Mouse (Mus musculus): Measurements from ENCODE around the gene Slc4a1. TPM values are rescaled to one million over a fixed set of nuclear protein-coding genes. Genes with fewer than 3 reads are reported as not detected.

The Slc4a1 gene
- polyA plus RNA-seq, 1 experiment from 2014 or later = 2.8 TPM

GRCm38 (mm10) chr11:102321931-102322330 lies 44.1 kb downstream of the Slc4a1 start:
- DNase-seq (ENCODE audit: low spot score) (no peak), ATAC-seq (replicated peaks; ENCODE audit: low FRiP score, low TSS enrichment, low read depth) (no peak)
- WGBS = 75% methylated on average over 6 of the region's 6 CpGs
- Histone ChIP-seq H3K9me3 (ENCODE audit: control insufficient read depth, low read length) (no peaks in the 10 kb centered on the region), H3K4me3 (ENCODE audit: low read depth, low read length) (no peak overlapping the region), H3K4me1 (replicated peaks; ENCODE audit: control insufficient read depth, insufficient read depth, low read length) (peaks cover 9% of the 10 kb centered on the region), H3K9ac (ENCODE audit: low read length) (no peak overlapping the region), H3K27ac (ENCODE audit: low read depth) (no peak overlapping the region), H3K36me3 (ENCODE audit: control insufficient read depth, insufficient read depth, low read length) (no peaks in the 10 kb centered on the region), H3K4me2 (ENCODE audit: low read length) (no peak overlapping the region), H3K27me3 (replicated peaks; ENCODE audit: control insufficient read depth, insufficient read depth, low read length) (no peaks in the 10 kb centered on the region)

GRCm38 (mm10) chr11:102320686-102321005 lies 45.4 kb downstream of the Slc4a1 start:
- Histone ChIP-seq H3K9ac (ENCODE audit: low read length) (peak overlapping the region; percentile 99), H3K4me1 (replicated peaks; ENCODE audit: control insufficient read depth, insufficient read depth, low read length) (peaks cover 16% of the 10 kb centered on the region), H3K27ac (ENCODE audit: low read depth) (peak overlapping the region; percentile 98), H3K27me3 (replicated peaks; ENCODE audit: control insufficient read depth, insufficient read depth, low read length) (no peaks in the 10 kb centered on the region), H3K4me2 (ENCODE audit: low read length) (peak overlapping the region; percentile 93), H3K36me3 (ENCODE audit: control insufficient read depth, insufficient read depth, low read length) (no peaks in the 10 kb centered on the region), H3K9me3 (ENCODE audit: control insufficient read depth, low read length) (no peaks in the 10 kb centered on the region), H3K4me3 (ENCODE audit: low read depth, low read length) (peak overlapping the region; percentile 99)
- DNase-seq (ENCODE audit: low spot score) (no peak), ATAC-seq (replicated peaks; ENCODE audit: low FRiP score, low TSS enrichment, low read depth) (no peak)
- WGBS = 12% methylated on average over 10 of the region's 10 CpGs

- Histone ChIP-seq H3K9ac (ENCODE audit: low read length) (peak overlapping the region; percentile 99), H3K9me3 (ENCODE audit: control insufficient read depth, low read length) (no peaks in the 10 kb centered on the region), H3K36me3 (ENCODE audit: control insufficient read depth, insufficient read depth, low read length) (peaks cover 4% of the 10 kb centered on the region), H3K27ac (ENCODE audit: low read depth) (peak overlapping the region; percentile 98), H3K27me3 (replicated peaks; ENCODE audit: control insufficient read depth, insufficient read depth, low read length) (no peaks in the 10 kb centered on the region), H3K4me3 (ENCODE audit: low read depth, low read length) (peak overlapping the region; percentile 99), H3K4me1 (replicated peaks; ENCODE audit: control insufficient read depth, insufficient read depth, low read length) (peaks cover 21% of the 10 kb centered on the region), H3K4me2 (ENCODE audit: low read length) (peak overlapping the region; percentile 93)
- ATAC-seq (replicated peaks; ENCODE audit: low FRiP score, low TSS enrichment, low read depth) (0 out of 2 replicates have a peak, but pooled peaks have one; percentile 13), DNase-seq (ENCODE audit: low spot score) (peak; percentile 85)
- WGBS = under 1% methylated on average over 38 of the region's 38 CpGs
Measured at GRCm38 (mm10) chr11:102319941-102320685, 45.9 kb downstream of the Slc4a1 start.

GRCm38 (mm10) chr11:102319410-102319792 lies 46.6 kb downstream of the Slc4a1 start, which contains the start of gene Ubtf:
Ubtf (minus strand) TSS chr11:102319742.
- Histone ChIP-seq H3K36me3 (ENCODE audit: control insufficient read depth, insufficient read depth, low read length) (peaks cover 11% of the 10 kb centered on the region), H3K4me1 (replicated peaks; ENCODE audit: control insufficient read depth, insufficient read depth, low read length) (peaks cover 23% of the 10 kb centered on the region), H3K4me2 (ENCODE audit: low read length) (peak within 1 kb of the TSS; percentile 93), H3K27ac (ENCODE audit: low read depth) (peak within 1 kb of the TSS; percentile 98), H3K9ac (ENCODE audit: low read length) (peak within 1 kb of the TSS; percentile 99), H3K9me3 (ENCODE audit: control insufficient read depth, low read length) (no peaks in the 10 kb centered on the region), H3K27me3 (replicated peaks; ENCODE audit: control insufficient read depth, insufficient read depth, low read length) (no peaks in the 10 kb centered on the region), H3K4me3 (ENCODE audit: low read depth, low read length) (peak within 1 kb of the TSS; percentile 99)
- peak; percentile 90 for DNase-seq (ENCODE audit: low spot score)
- ATAC-seq (replicated peaks; ENCODE audit: low FRiP score, low TSS enrichment, low read depth) = no peak
- WGBS = 0% methylated on average over 25 of the region's 25 CpGs

- H3K4me3 ChIP-seq (ENCODE audit: low read depth, low read length) = peak overlapping the region; percentile 99
- peak overlapping the region; percentile 99 for H3K9ac ChIP-seq (ENCODE audit: low read length)
- peaks cover 23% of the 10 kb centered on the region for H3K4me1 ChIP-seq (replicated peaks; ENCODE audit: control insufficient read depth, insufficient read depth, low read length)
- DNase-seq (ENCODE audit: low spot score) (peak; percentile 88), ATAC-seq (replicated peaks; ENCODE audit: low FRiP score, low TSS enrichment, low read depth) (no peak)
- peaks cover 17% of the 10 kb centered on the region for H3K36me3 ChIP-seq (ENCODE audit: control insufficient read depth, insufficient read depth, low read length)
- H3K27ac ChIP-seq (ENCODE audit: low read depth) = peak overlapping the region; percentile 98
- H3K4me2 ChIP-seq (ENCODE audit: low read length) = peak overlapping the region; percentile 93
- under 1% methylated on average over 83 of the region's 84 CpGs for WGBS
- H3K27me3 ChIP-seq (replicated peaks; ENCODE audit: control insufficient read depth, insufficient read depth, low read length) = no peaks in the 10 kb centered on the region
- no peaks in the 10 kb centered on the region for H3K9me3 ChIP-seq (ENCODE audit: control insufficient read depth, low read length)
Measured at GRCm38 (mm10) chr11:102318576-102319409, 47.2 kb downstream of the Slc4a1 start.

- no peaks in the 10 kb centered on the region for H3K9me3 ChIP-seq (ENCODE audit: control insufficient read depth, low read length)
- peak; percentile 59 for ATAC-seq (replicated peaks; ENCODE audit: low FRiP score, low TSS enrichment, low read depth)
- DNase-seq (ENCODE audit: low spot score) = peak; percentile 89
- H3K4me2 ChIP-seq (ENCODE audit: low read length) = peak overlapping the region; percentile 93
- H3K27ac ChIP-seq (ENCODE audit: low read depth) = peak overlapping the region; percentile 98
- peaks cover 23% of the 10 kb centered on the region for H3K4me1 ChIP-seq (replicated peaks; ENCODE audit: control insufficient read depth, insufficient read depth, low read length)
- peak overlapping the region; percentile 99 for H3K9ac ChIP-seq (ENCODE audit: low read length)
- no peaks in the 10 kb centered on the region for H3K27me3 ChIP-seq (replicated peaks; ENCODE audit: control insufficient read depth, insufficient read depth, low read length)
- WGBS = under 1% methylated on average over 30 of the region's 77 CpGs
- H3K4me3 ChIP-seq (ENCODE audit: low read depth, low read length) = peak overlapping the region; percentile 99
- H3K36me3 ChIP-seq (ENCODE audit: control insufficient read depth, insufficient read depth, low read length) = peaks cover 25% of the 10 kb centered on the region
Measured at GRCm38 (mm10) chr11:102317901-102318575, 48.0 kb downstream of the Slc4a1 start.

- Histone ChIP-seq H3K9ac (ENCODE audit: low read length) (peak overlapping the region; percentile 99), H3K4me1 (replicated peaks; ENCODE audit: control insufficient read depth, insufficient read depth, low read length) (peaks cover 23% of the 10 kb centered on the region), H3K4me3 (ENCODE audit: low read depth, low read length) (peak overlapping the region; percentile 99), H3K36me3 (ENCODE audit: control insufficient read depth, insufficient read depth, low read length) (peaks cover 31% of the 10 kb centered on the region), H3K4me2 (ENCODE audit: low read length) (peak overlapping the region; percentile 93), H3K27me3 (replicated peaks; ENCODE audit: control insufficient read depth, insufficient read depth, low read length) (no peaks in the 10 kb centered on the region), H3K9me3 (ENCODE audit: control insufficient read depth, low read length) (no peaks in the 10 kb centered on the region), H3K27ac (ENCODE audit: low read depth) (peak overlapping the region; percentile 98)
- 1% methylated on average over 70 of the region's 87 CpGs for WGBS
- ATAC-seq (replicated peaks; ENCODE audit: low FRiP score, low TSS enrichment, low read depth) (peak; percentile 18; the same call in 1 of the 2 replicates), DNase-seq (ENCODE audit: low spot score) (peak; percentile 89)
Measured at GRCm38 (mm10) chr11:102317298-102317900, 48.6 kb downstream of the Slc4a1 start.

Measured in intestine, embryonic 14.5 days (tissue).